Mouse (Mus musculus) liver, embryonic 13.5 days (tissue): ENCODE data around the gene Ppp1r27. TPM values are rescaled to one million over a fixed set of nuclear protein-coding genes. Genes with fewer than 3 reads are reported as not detected.
"Not testable (repeated sequence)": the region's sequence is repeated elsewhere in the genome, so short reads cannot be mapped to it uniquely, and the experiment has no call there.

Experiments
- ATAC-seq: fragments of 200-750 bp; cut with Nextera tagmentation; 2 replicates; pipeline ENCODE4 v1.8.0; 2017; ENCODE audit warnings: low read depth, mild to moderate bottlenecking, moderate number of reproducible peaks, moderate library complexity
- DNase-seq: peaks from one replicate; pipeline ENCODE4 v3.0.0; 2022
- H3K27ac ChIP-seq: fragments of 300-500 bp; sonication (generic); 2 replicates; pipeline ENCODE4 v1.5.1; 2015; ENCODE audit warnings: moderate library complexity, mild to moderate bottlenecking, inconsistent platforms
- H3K27me3 ChIP-seq: fragments of 300-500 bp; sonication (generic); 2 replicates; pipeline ENCODE4 v1.6.1; 2015; ENCODE audit warnings: mild to moderate bottlenecking, inconsistent platforms
- H3K36me3 ChIP-seq: fragments of 300-500 bp; sonication (generic); 2 replicates; pipeline ENCODE4 v1.6.1; 2015; ENCODE audit warnings: mild to moderate bottlenecking, inconsistent platforms
- H3K4me1 ChIP-seq: fragments of 300-500 bp; sonication (generic); replicated peaks from 2 replicates; pipeline ENCODE4 v1.6.1; 2015; ENCODE audit warnings: inconsistent platforms
- H3K4me2 ChIP-seq: fragments of 300-500 bp; sonication (generic); 2 replicates; pipeline ENCODE4 v1.6.1; 2015; ENCODE audit warnings: inconsistent platforms, mild to moderate bottlenecking, moderate library complexity
- H3K4me3 ChIP-seq: fragments of 300-500 bp; sonication (generic); replicated peaks from 2 replicates; pipeline ENCODE4 v1.5.1; 2015; ENCODE audit warnings: mild to moderate bottlenecking, inconsistent platforms
- H3K9ac ChIP-seq: fragments of 300-500 bp; sonication (generic); 2 replicates; pipeline ENCODE4 v1.6.1; 2015; ENCODE audit warnings: mild to moderate bottlenecking, inconsistent platforms
- H3K9me3 ChIP-seq: fragments of 300-500 bp; sonication (generic); replicated peaks from 2 replicates; pipeline ENCODE4 v1.6.1; 2016; ENCODE audit warnings: inconsistent platforms
- WGBS: fragments of 180-500 bp; shearing (Covaris S2); methylation state at CpG from one replicate; pipeline ENCODE4 v1.1.7; 2015; ENCODE audit not compliant: insufficient replicate concordance; 5-methylcytosine and 5-hydroxymethylcytosine counted together
- polyA plus RNA-seq: library from polyadenylated mRNA; unstranded; fragments of >200 nt; fragmentation: Nextera tagmentation; extraction: Ambion mirVana; gene quantifications from 2 replicates; pipeline ENCODE4 v1.2.1, GENCODE M21; 2015

Gene Ppp1r27
- 0.22 TPM in 1 of 2 replicates, not detected in the other for polyA plus RNA-seq

DNA sequence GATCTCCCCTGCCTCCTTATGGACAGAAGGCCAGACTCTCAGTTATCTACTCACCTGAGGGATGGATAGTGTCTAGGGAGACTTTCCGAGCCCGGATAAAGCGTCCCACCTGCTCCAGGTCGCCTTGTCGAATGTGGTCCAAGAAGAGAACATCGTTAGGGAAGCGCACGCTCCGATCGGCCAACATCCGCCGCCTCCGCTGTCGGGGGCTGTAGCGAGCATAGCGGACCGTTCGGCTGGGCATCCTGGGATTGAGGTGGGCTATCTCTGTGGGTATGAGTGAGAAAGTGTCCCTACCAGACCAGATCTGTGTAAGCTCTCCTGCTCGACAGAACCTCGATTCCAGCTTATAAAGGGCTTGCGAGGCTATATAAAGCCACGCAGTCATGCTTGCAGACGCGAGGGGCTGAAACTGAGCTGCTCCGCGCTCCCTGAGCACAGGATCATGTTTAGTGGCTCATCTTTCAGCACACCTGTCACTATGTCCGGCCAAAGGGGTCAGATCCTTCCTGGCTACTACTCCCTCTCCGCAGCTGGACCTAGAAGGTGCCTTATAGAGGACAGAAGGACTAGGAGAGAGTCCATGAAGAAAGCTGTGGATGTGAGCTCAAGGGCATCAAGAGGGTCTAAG lies at the start of gene Ppp1r27:
TSS of gene Ppp1r27 (minus strand) at position 323 of the 631 bp plus-strand sequence.
- Histone ChIP-seq H3K4me2 (peak within 1 kb of the TSS; percentile 97), H3K4me3 (peak within 1 kb of the TSS; percentile 84), H3K4me1 (peaks cover 45% of the 10 kb centered on the region), H3K27me3 (no peaks in the 10 kb centered on the region), H3K36me3 (no peaks in the 10 kb centered on the region), H3K9me3 (no peaks in the 10 kb centered on the region), H3K27ac (peak within 1 kb of the TSS; percentile 97), H3K9ac (peak within 1 kb of the TSS; percentile 97)
- DNase-seq = no peak
- 89% methylated on average over 28 of the region's 28 CpGs for WGBS
- no peak for ATAC-seq

GRCm38 (mm10) chr11:120600716-120601115 lies 49.8 kb upstream of the Ppp1r27 start:
- no peaks in the 10 kb centered on the region for H3K9me3 ChIP-seq
- no peak overlapping the region for H3K4me3 ChIP-seq
- DNase-seq (no peak), ATAC-seq (no peak)
- 0 out of 2 replicates have a peak overlapping the region, but pooled peaks have one; percentile 12 for H3K4me2 ChIP-seq
- H3K4me1 ChIP-seq = peaks cover 79% of the 10 kb centered on the region
- 81% methylated on average over 3 of the region's 3 CpGs for WGBS
- H3K9ac ChIP-seq = peak overlapping the region; percentile 99; the same call in 1 of the 2 replicates
- H3K27ac ChIP-seq = no peak overlapping the region
- H3K27me3 ChIP-seq = no peaks in the 10 kb centered on the region
- peaks cover 66% of the 10 kb centered on the region for H3K36me3 ChIP-seq

DNA sequence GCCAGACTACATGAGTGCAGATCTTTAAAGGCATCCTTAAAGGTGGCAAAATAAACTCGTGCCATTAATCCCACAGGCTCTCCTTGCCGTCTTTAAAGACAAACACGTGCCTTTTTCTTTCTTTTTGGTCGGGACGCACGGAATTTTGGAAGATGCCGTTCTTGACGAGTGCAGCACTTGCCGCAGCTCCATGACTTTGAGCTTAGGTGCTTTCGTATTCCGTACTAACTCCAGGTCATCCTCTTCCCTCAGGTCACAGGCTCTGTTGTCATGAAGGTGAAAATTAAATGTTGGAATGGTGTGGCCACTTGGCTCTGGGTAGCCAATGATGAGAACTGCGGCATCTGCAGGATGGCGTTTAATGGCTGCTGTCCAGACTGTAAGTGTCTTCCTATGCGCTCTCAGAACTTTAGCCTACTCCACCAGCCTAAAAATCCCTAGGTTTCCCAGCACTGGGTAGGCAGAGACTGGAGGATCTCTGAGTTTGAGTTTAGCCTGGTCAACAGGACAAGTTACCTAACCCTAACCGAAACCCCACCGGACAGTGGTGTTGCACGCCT lies 48.1 kb upstream of the Ppp1r27 start:
- WGBS = 43% methylated on average over 17 of the region's 17 CpGs
- Histone ChIP-seq H3K36me3 (peaks cover 66% of the 10 kb centered on the region), H3K9ac (peak overlapping the region; percentile 99), H3K4me1 (peaks cover 85% of the 10 kb centered on the region), H3K27ac (peak overlapping the region; percentile 95), H3K4me2 (peak overlapping the region; percentile 98), H3K4me3 (peak overlapping the region; percentile 99), H3K9me3 (no peaks in the 10 kb centered on the region), H3K27me3 (no peaks in the 10 kb centered on the region)
- ATAC-seq (no peak), DNase-seq (no peak)

- peak within 1 kb of the TSS; percentile 98 for H3K4me2 ChIP-seq
- WGBS = under 1% methylated on average over 88 of the region's 88 CpGs
- no peaks in the 10 kb centered on the region for H3K27me3 ChIP-seq
- peak; percentile 92 for DNase-seq
- peak within 1 kb of the TSS; percentile 99 for H3K9ac ChIP-seq
- ATAC-seq = peak; percentile 97
- peak within 1 kb of the TSS; percentile 95 for H3K27ac ChIP-seq
- no peaks in the 10 kb centered on the region for H3K9me3 ChIP-seq
- H3K36me3 ChIP-seq = peaks cover 68% of the 10 kb centered on the region
- H3K4me3 ChIP-seq = peak within 1 kb of the TSS; percentile 99
- peaks cover 84% of the 10 kb centered on the region for H3K4me1 ChIP-seq
Measured at GRCm38 (mm10) chr11:120598283-120598989, 47.5 kb upstream of the Ppp1r27 start, which contains the start of the genes Alyref and Anapc11. TSS of gene Alyref (minus strand) at chr11:120598365. TSS of gene Anapc11 (plus strand) at chr11:120598421.

DNA sequence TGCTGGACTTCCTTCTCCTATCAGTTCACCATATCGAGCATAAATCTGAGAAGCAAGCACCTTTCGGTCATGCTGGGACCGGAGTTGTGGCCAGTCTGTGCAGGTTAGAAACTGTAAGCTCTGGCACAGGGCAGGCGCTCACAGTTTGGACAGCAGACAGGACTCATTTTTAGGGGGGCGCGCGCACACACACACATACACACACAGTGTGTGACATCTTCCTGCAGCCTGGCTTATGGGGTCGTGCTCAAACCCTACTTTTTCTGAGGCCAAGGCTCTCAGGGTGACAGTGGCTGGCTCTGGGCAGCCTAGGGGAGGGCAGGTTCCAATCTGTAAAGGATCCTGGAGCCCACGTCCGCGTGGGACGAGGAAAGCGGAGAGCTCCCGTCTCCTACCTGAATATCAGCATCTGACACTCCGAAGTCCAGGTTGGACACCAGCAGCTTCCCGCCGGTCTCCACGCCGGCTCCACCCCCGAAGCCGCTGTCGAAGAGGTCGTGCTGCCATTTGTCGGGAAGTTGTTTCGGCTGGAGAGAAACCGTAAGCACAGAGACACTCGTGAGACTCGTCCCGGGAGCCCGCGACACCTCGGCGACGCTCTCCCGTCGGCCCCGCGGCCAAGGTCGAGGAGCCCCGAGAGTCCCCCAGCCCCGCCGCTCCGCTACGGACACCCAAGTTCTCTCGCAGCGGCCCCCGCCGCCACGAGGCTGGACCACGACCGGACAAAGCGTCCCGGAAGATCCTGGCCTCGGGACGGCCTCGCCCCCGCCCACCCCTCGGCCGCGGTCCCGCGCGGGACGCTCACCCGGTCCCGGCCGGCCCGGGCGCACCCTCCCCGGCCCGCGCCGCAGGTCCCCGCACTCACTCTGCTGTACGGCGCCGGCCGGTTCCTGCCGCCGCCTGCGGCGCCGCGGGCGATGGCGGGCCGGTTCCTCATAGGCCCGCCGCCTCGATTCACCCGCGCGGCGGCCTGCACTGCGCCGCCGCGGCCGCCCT lies 46.6 kb upstream of the Ppp1r27 start:
- no peaks in the 10 kb centered on the region for H3K27me3 ChIP-seq
- H3K9me3 ChIP-seq = no peaks in the 10 kb centered on the region
- peak overlapping the region; percentile 99 for H3K4me3 ChIP-seq
- ATAC-seq (peak; percentile 38), DNase-seq (no peak)
- 2% methylated on average over 88 of the region's 99 CpGs for WGBS
- H3K36me3 ChIP-seq = peaks cover 68% of the 10 kb centered on the region
- H3K4me1 ChIP-seq = peaks cover 78% of the 10 kb centered on the region
- peak overlapping the region; percentile 98 for H3K4me2 ChIP-seq
- H3K27ac ChIP-seq = peak overlapping the region; percentile 95
- H3K9ac ChIP-seq = peak overlapping the region; percentile 99

DNA sequence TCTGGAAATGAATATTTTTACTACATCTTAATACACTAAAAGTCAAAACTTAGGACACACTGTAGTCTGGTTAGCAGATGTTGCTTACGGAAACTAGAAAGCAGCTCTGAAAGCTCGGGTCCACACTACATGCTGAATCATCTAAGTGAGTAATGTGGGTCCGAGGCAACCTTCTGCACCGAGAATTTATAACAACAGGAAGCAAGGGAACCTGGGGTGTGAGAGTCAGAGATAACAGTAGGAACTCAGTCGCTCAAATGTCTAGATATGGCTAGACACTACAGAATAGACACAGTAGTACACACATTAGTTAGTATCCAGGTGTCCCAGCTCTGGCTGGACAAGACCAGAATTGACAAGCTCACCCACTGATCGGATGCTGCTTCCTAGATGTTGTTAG lies 37.6 kb upstream of the Ppp1r27 start:
- H3K9me3 ChIP-seq = no peaks in the 10 kb centered on the region
- WGBS = 23% methylated on average over 6 of the region's 6 CpGs
- H3K4me2 ChIP-seq = no peak overlapping the region
- peak overlapping the region; percentile 61 for H3K27ac ChIP-seq
- H3K36me3 ChIP-seq = peaks cover 97% of the 10 kb centered on the region
- no peak for DNase-seq
- peak overlapping the region; percentile 40 for H3K9ac ChIP-seq
- H3K4me1 ChIP-seq = peaks cover 23% of the 10 kb centered on the region
- H3K27me3 ChIP-seq = no peaks in the 10 kb centered on the region
- H3K4me3 ChIP-seq = no peak overlapping the region
- peak; percentile 60 for ATAC-seq

DNA sequence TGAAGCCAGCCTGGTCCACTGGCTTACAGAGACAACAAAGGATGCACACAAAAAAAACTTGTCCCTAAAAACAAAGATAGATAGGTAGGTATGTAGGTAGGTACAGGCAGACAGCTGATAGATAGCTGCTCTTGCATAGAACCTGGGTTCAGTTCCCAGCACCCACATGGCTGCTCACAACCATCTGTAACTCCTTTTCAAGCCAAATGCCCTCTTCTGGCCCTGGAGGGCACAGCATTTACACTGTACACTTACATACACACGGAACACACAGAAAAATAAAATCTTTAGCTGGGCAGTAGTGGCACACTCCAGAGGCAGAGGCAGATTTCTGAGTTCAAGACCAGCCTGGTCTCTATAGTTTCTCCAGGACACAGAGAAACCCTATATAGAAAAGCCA lies 33.0 kb upstream of the Ppp1r27 start:
- no peak for DNase-seq
- WGBS = 91% methylated on average over 1 of the region's 1 CpGs
- no peak for ATAC-seq
- H3K4me2 ChIP-seq = no peak overlapping the region
- peaks cover 67% of the 10 kb centered on the region for H3K36me3 ChIP-seq
- H3K9ac ChIP-seq = no peak overlapping the region
- no peaks in the 10 kb centered on the region for H3K9me3 ChIP-seq
- H3K27ac ChIP-seq = no peak overlapping the region
- no peaks in the 10 kb centered on the region for H3K27me3 ChIP-seq
- H3K4me3 ChIP-seq = no peak overlapping the region
- peaks cover 36% of the 10 kb centered on the region for H3K4me1 ChIP-seq

DNA sequence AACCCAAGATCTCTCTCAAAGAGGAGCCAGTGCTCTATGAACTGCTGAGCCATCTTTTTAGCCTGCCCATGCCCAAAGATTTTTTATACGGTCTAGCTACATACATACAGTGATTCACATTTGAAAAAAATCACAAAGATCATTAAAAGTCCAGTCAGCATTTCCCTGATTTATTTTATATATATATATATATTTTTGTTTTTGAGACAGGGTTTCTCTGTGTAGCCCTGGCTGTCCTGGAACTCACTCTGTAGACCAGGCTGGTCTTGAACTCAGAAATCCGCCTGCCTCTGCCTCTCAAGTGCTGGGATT lies 32.0 kb upstream of the Ppp1r27 start:
- H3K27ac ChIP-seq, H3K4me3 ChIP-seq, ATAC-seq, H3K4me2 ChIP-seq, DNase-seq, H3K9ac ChIP-seq, H3K9me3 ChIP-seq, H3K27me3 ChIP-seq: not testable (repeated sequence)
- peaks cover 67% of the 10 kb centered on the region for H3K36me3 ChIP-seq
- H3K4me1 ChIP-seq = peaks cover 39% of the 10 kb centered on the region
- WGBS = 73% methylated on average over 2 of the region's 2 CpGs

DNA sequence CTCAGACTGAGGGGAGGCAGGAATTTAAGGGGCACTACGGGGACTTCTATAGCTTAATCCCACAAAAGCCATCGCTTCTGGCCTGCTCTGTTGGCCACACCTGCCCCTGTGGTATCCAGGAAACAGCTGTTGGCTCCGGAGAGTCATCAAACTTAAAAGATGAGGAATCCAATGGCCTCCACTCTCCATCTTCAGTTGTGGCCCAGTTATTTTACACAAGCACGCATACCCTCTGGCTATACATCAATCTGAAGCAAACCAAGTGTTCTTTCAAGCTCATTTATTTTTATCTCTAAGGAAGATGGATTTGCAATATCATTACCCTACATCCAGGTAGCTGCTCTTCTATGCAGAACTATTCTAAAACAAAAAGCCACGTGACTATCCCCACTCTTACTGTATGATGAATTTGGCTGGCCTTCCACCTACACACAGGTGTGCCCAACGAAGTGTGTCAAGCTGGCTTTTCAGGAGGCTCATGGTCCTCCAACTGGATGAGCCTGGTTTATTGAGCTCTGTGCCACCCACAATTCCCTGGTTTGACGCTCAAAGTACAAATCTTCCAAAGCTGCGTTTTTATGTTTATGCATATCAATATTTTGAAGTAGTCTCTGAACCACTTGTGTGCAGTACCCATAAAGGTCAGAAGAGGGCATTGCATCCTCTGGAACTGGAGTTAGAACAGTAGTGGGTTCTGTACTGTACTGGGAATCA lies 31.5 kb upstream of the Ppp1r27 start:
- no peaks in the 10 kb centered on the region for H3K9me3 ChIP-seq
- H3K4me2 ChIP-seq = peak overlapping the region; percentile 90
- peaks cover 44% of the 10 kb centered on the region for H3K4me1 ChIP-seq
- H3K27ac ChIP-seq = peak overlapping the region; percentile 83
- H3K9ac ChIP-seq = peak overlapping the region; percentile 91
- 49% methylated on average over 8 of the region's 8 CpGs for WGBS
- ATAC-seq = no peak
- H3K27me3 ChIP-seq = no peaks in the 10 kb centered on the region
- H3K36me3 ChIP-seq = peaks cover 67% of the 10 kb centered on the region
- DNase-seq = no peak
- H3K4me3 ChIP-seq = peak overlapping the region; percentile 87

DNA sequence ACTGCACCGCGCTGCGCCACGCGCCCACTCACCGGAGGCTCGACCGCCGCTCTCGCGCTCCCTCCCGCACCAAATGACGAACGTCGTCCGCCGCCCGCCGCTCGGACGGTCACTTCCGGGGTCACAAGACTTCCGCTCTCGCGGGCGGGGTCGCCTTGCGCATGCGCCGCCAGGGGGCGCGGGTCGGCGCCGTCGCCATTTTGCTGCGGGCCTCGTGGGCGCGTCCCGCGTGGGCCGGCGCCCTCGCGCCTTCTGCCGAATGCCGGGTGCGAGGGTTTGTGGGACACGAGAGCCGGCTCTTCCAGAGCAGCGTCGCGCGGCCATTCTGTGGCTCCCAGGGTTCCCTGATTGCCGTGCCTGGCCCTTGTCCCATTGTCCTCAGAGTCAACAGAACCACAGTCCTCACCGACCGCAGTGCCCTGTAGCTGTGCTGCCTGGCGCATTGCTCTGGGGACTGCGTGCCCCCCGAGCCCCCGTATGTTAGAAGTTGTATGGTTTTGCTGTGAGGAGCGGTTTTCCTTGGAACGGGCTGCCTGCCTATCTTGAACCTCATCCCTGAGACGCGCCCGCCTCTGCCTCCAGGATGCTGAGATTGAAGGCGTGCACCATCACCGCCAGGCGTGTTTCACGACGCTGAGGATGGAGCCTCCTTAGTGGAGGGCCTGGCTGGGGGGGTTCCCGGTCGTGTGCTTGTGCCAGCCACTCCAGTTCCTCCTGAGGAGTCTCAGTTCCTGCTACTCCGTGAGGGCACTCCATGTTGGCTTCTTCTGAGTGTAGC lies 30.7 kb upstream of the Ppp1r27 start, which contains the start of gene Arhgdia:
TSS of gene Arhgdia (minus strand) at position 135 of the 778 bp plus-strand sequence.
- WGBS = 3% methylated on average over 70 of the region's 75 CpGs
- ATAC-seq (peak; percentile 55), DNase-seq (peak; percentile 77)
- Histone ChIP-seq H3K4me1 (peaks cover 52% of the 10 kb centered on the region), H3K36me3 (peaks cover 63% of the 10 kb centered on the region), H3K27ac (peak within 1 kb of the TSS; percentile 83), H3K4me3 (peak within 1 kb of the TSS; percentile 87), H3K9me3 (no peaks in the 10 kb centered on the region), H3K27me3 (no peaks in the 10 kb centered on the region), H3K4me2 (peak within 1 kb of the TSS; percentile 90), H3K9ac (peak within 1 kb of the TSS; percentile 91)
